Mouse (Mus musculus): Measurements from ENCODE around the gene Tfdp2. TPM values are rescaled to one million over a fixed set of nuclear protein-coding genes. Genes with fewer than 3 reads are reported as not detected.

Tfdp2 gene
- polyA plus RNA-seq, 1 experiment, result 5.6 TPM

GRCm38 (mm10) chr9:96230271-96230670 is 34.2 kb downstream of the Tfdp2 start:
- H3K4me2 ChIP-seq (ENCODE audit: low read depth), result no peak overlapping the region
- no peaks in the 10 kb centered on the region for H3K36me3 ChIP-seq (ENCODE audit: control insufficient read depth, insufficient read depth)
- no peak overlapping the region for H3ac ChIP-seq (ENCODE audit: control insufficient read depth, insufficient read length)
- no peaks in the 10 kb centered on the region for H3K27me3 ChIP-seq (ENCODE audit: control insufficient read depth, insufficient read depth, insufficient read length)
- no peak overlapping the region for H3K4me3 ChIP-seq
- no peak for TF ChIP-seq MYOG (IDR thresholded peaks at IDR 0.05; ENCODE audit: control insufficient read depth in 1 of 3, insufficient read depth in 1 of 3, insufficient read length in 2 of 3, low read depth in 2 of 3)
- no peak for TF ChIP-seq SRF (IDR thresholded peaks at IDR 0.05; ENCODE audit: control insufficient read depth, insufficient read length, low read depth)
- no peaks in the 10 kb centered on the region for H3K79me2 ChIP-seq (ENCODE audit: control insufficient read depth, insufficient read depth)

- H3K4me3 ChIP-seq, result no peak overlapping the region
- TF ChIP-seq USF1 (IDR thresholded peaks at IDR 0.05; ENCODE audit: low read depth), result no peak
- no peak for TF ChIP-seq CEBPB (IDR thresholded peaks at IDR 0.05; ENCODE audit: insufficient read depth, poor library complexity, severe bottlenecking)
- TF ChIP-seq MAX (IDR thresholded peaks at IDR 0.05; ENCODE audit: low read depth), result no peak
- no peak for TF ChIP-seq E2F4 (IDR thresholded peaks at IDR 0.05; ENCODE audit: insufficient read depth)
- TF ChIP-seq MYOG (IDR thresholded peaks at IDR 0.05; ENCODE audit: control insufficient read depth in 1 of 3, insufficient read depth in 1 of 3, insufficient read length in 2 of 3, low read depth in 2 of 3), result no peak
- no peak for TF ChIP-seq POLR2A (IDR thresholded peaks at IDR 0.05; ENCODE audit: insufficient read length, low read depth)
- TF ChIP-seq REST (IDR thresholded peaks at IDR 0.05; ENCODE audit: insufficient read depth, insufficient read length), result no peak
- no peak for TF ChIP-seq TCF3 (IDR thresholded peaks at IDR 0.05; ENCODE audit: insufficient read length, low read depth)
- no peak for TF ChIP-seq MYOD1 (IDR thresholded peaks at IDR 0.05; ENCODE audit: control insufficient read depth in 1 of 3, insufficient read length in 2 of 3, low read depth in 2 of 3)
- no peak for TF ChIP-seq POLR2AphosphoS2 (IDR thresholded peaks at IDR 0.05; ENCODE audit: insufficient read length, low read depth)
- TF ChIP-seq SRF (IDR thresholded peaks at IDR 0.05; ENCODE audit: control insufficient read depth, insufficient read length, low read depth), result no peak
- TF ChIP-seq TCF12 (IDR thresholded peaks at IDR 0.05; ENCODE audit: insufficient read depth, poor library complexity, severe bottlenecking), result no peak
Observed at GRCm38 (mm10) chr9:96235477-96235876, 39.4 kb downstream of the Tfdp2 start.

GRCm38 (mm10) chr9:96237391-96237790 is 41.3 kb downstream of the Tfdp2 start:
- TF ChIP-seq SRF (IDR thresholded peaks at IDR 0.05; ENCODE audit: control insufficient read depth, insufficient read length, low read depth), result no peak
- TF ChIP-seq POLR2AphosphoS2 (IDR thresholded peaks at IDR 0.05; ENCODE audit: insufficient read length, low read depth), result no peak
- TF ChIP-seq MAX (IDR thresholded peaks at IDR 0.05; ENCODE audit: low read depth), result no peak
- no peak for TF ChIP-seq CEBPB (IDR thresholded peaks at IDR 0.05; ENCODE audit: insufficient read depth, poor library complexity, severe bottlenecking)
- no peak for TF ChIP-seq MYOG (IDR thresholded peaks at IDR 0.05; ENCODE audit: control insufficient read depth in 1 of 3, insufficient read depth in 1 of 3, insufficient read length in 2 of 3, low read depth in 2 of 3)
- TF ChIP-seq MYOD1 (IDR thresholded peaks at IDR 0.05; ENCODE audit: control insufficient read depth in 1 of 3, insufficient read length in 2 of 3, low read depth in 2 of 3), result no peak
- TF ChIP-seq TCF12 (IDR thresholded peaks at IDR 0.05; ENCODE audit: insufficient read depth, poor library complexity, severe bottlenecking), result no peak
- TF ChIP-seq USF1 (IDR thresholded peaks at IDR 0.05; ENCODE audit: low read depth), result no peak
- TF ChIP-seq REST (IDR thresholded peaks at IDR 0.05; ENCODE audit: insufficient read depth, insufficient read length), result no peak
- no peak for TF ChIP-seq POLR2A (IDR thresholded peaks at IDR 0.05; ENCODE audit: insufficient read length, low read depth)
- TF ChIP-seq TCF3 (IDR thresholded peaks at IDR 0.05; ENCODE audit: insufficient read length, low read depth), result no peak
- TF ChIP-seq E2F4 (IDR thresholded peaks at IDR 0.05; ENCODE audit: insufficient read depth), result no peak
- Histone ChIP-seq H3K79me2 (ENCODE audit: control insufficient read depth, insufficient read depth) (no peaks in the 10 kb centered on the region), H3K36me3 (ENCODE audit: control insufficient read depth, insufficient read depth) (no peaks in the 10 kb centered on the region), H3K4me2 (ENCODE audit: low read depth) (no peak overlapping the region), H3ac (ENCODE audit: control insufficient read depth, insufficient read length) (no peak overlapping the region), H3K27me3 (ENCODE audit: control insufficient read depth, insufficient read depth, insufficient read length) (no peaks in the 10 kb centered on the region), H3K4me3 (no peak overlapping the region)

More at GRCm38 (mm10) chr9:96235477-96235876, 39.4 kb downstream of the Tfdp2 start:
- H3K79me2 ChIP-seq (ENCODE audit: control insufficient read depth, insufficient read depth), result no peaks in the 10 kb centered on the region
- no peak overlapping the region for H3K4me2 ChIP-seq (ENCODE audit: low read depth)
- no peaks in the 10 kb centered on the region for H3K36me3 ChIP-seq (ENCODE audit: control insufficient read depth, insufficient read depth)
- no peak overlapping the region for H3ac ChIP-seq (ENCODE audit: control insufficient read depth, insufficient read length)
- no peaks in the 10 kb centered on the region for H3K27me3 ChIP-seq (ENCODE audit: control insufficient read depth, insufficient read depth, insufficient read length)

- H3K79me2 ChIP-seq (ENCODE audit: control insufficient read depth, insufficient read depth), result no peaks in the 10 kb centered on the region
- no peaks in the 10 kb centered on the region for H3K27me3 ChIP-seq (ENCODE audit: control insufficient read depth, insufficient read depth, insufficient read length)
- no peak overlapping the region for H3ac ChIP-seq (ENCODE audit: control insufficient read depth, insufficient read length)
- H3K4me2 ChIP-seq (ENCODE audit: low read depth), result no peak overlapping the region
- no peaks in the 10 kb centered on the region for H3K36me3 ChIP-seq (ENCODE audit: control insufficient read depth, insufficient read depth)
- TF ChIP-seq E2F4 (IDR thresholded peaks at IDR 0.05; ENCODE audit: insufficient read depth) (no peak), REST (IDR thresholded peaks at IDR 0.05; ENCODE audit: insufficient read depth, insufficient read length) (no peak), POLR2AphosphoS2 (IDR thresholded peaks at IDR 0.05; ENCODE audit: insufficient read length, low read depth) (no peak), CEBPB (IDR thresholded peaks at IDR 0.05; ENCODE audit: insufficient read depth, poor library complexity, severe bottlenecking) (no peak), POLR2A (IDR thresholded peaks at IDR 0.05; ENCODE audit: insufficient read length, low read depth) (no peak), USF1 (IDR thresholded peaks at IDR 0.05; ENCODE audit: low read depth) (no peak), TCF3 (IDR thresholded peaks at IDR 0.05; ENCODE audit: insufficient read length, low read depth) (no peak), MYOD1 (IDR thresholded peaks at IDR 0.05; ENCODE audit: control insufficient read depth in 1 of 3, insufficient read length in 2 of 3, low read depth in 2 of 3) (no peak), MAX (IDR thresholded peaks at IDR 0.05; ENCODE audit: low read depth) (no peak), MYOG (IDR thresholded peaks at IDR 0.05; ENCODE audit: control insufficient read depth in 1 of 3, insufficient read depth in 1 of 3, insufficient read length in 2 of 3, low read depth in 2 of 3) (no peak), TCF12 (IDR thresholded peaks at IDR 0.05; ENCODE audit: insufficient read depth, poor library complexity, severe bottlenecking) (no peak), SRF (IDR thresholded peaks at IDR 0.05; ENCODE audit: control insufficient read depth, insufficient read length, low read depth) (no peak)
- no peak overlapping the region for H3K4me3 ChIP-seq
Observed at GRCm38 (mm10) chr9:96238286-96238685, 42.2 kb downstream of the Tfdp2 start.

All from myocyte (in vitro differentiated cells).